Mouse (Mus musculus): ENCODE results near the gene Emc7.
"Not testable (repeated sequence)": the region's sequence is repeated elsewhere in the genome, so short reads cannot be mapped to it uniquely, and the experiment has no call there.

Emc7 gene

GRCm38 (mm10) chr2:112454862-112455564 lies at the start of gene Emc7:
TSS of gene Emc7 (plus strand) at chr2:112454997.
- peak; percentile 83 for DNase-seq (ENCODE audit: extremely low read depth, low read depth)

GRCm38 (mm10) chr2:112407030-112407429 lies 47.8 kb upstream of the Emc7 start:
- DNase-seq (ENCODE audit: extremely low read depth, low read depth) = no peak

GRCm38 (mm10) chr2:112425308-112425707 lies 29.5 kb upstream of the Emc7 start:
- no peak for DNase-seq (ENCODE audit: extremely low read depth, low read depth)

- DNase-seq (ENCODE audit: extremely low read depth, low read depth) = not testable (repeated sequence)
Observed at GRCm38 (mm10) chr2:112428534-112428933, 26.3 kb upstream of the Emc7 start.

- DNase-seq (ENCODE audit: extremely low read depth, low read depth) = no peak
Observed at GRCm38 (mm10) chr2:112429665-112430064, 25.1 kb upstream of the Emc7 start.

- DNase-seq (ENCODE audit: extremely low read depth, low read depth) = no peak
Observed at GRCm38 (mm10) chr2:112430403-112430802, 24.4 kb upstream of the Emc7 start.

- DNase-seq (ENCODE audit: extremely low read depth, low read depth) = no peak
Observed at GRCm38 (mm10) chr2:112432523-112432922, 22.3 kb upstream of the Emc7 start.

GRCm38 (mm10) chr2:112433359-112433758 lies 21.4 kb upstream of the Emc7 start:
- DNase-seq (ENCODE audit: extremely low read depth, low read depth) = peak; percentile 36

- no peak for DNase-seq (ENCODE audit: extremely low read depth, low read depth)
Observed at GRCm38 (mm10) chr2:112436292-112436691, 18.5 kb upstream of the Emc7 start.

GRCm38 (mm10) chr2:112437589-112437988 lies 17.2 kb upstream of the Emc7 start:
- no peak for DNase-seq (ENCODE audit: extremely low read depth, low read depth)

GRCm38 (mm10) chr2:112443491-112443890 lies 11.3 kb upstream of the Emc7 start:
- DNase-seq (ENCODE audit: extremely low read depth, low read depth) = no peak

- no peak for DNase-seq (ENCODE audit: extremely low read depth, low read depth)
Observed at GRCm38 (mm10) chr2:112445511-112445910, 9.3 kb upstream of the Emc7 start.

GRCm38 (mm10) chr2:112448046-112448445 lies 6.8 kb upstream of the Emc7 start:
- not testable (repeated sequence) for DNase-seq (ENCODE audit: extremely low read depth, low read depth)

GRCm38 (mm10) chr2:112448510-112449059 lies 6.2 kb upstream of the Emc7 start:
- no peak for DNase-seq (ENCODE audit: extremely low read depth, low read depth)

- no peak for DNase-seq (ENCODE audit: extremely low read depth, low read depth)
Observed at GRCm38 (mm10) chr2:112449597-112450296, 5.0 kb upstream of the Emc7 start.

- not testable (repeated sequence) for DNase-seq (ENCODE audit: extremely low read depth, low read depth)
Observed at GRCm38 (mm10) chr2:112452513-112452912, 2.3 kb upstream of the Emc7 start.

GRCm38 (mm10) chr2:112454125-112454861 lies 504 bp upstream of the Emc7 start:
- DNase-seq (ENCODE audit: extremely low read depth, low read depth) = no peak

GRCm38 (mm10) chr2:112460557-112460956 lies 5.8 kb downstream of the Emc7 start:
- DNase-seq (ENCODE audit: extremely low read depth, low read depth) = no peak

- DNase-seq (ENCODE audit: extremely low read depth, low read depth) = no peak
Observed at GRCm38 (mm10) chr2:112469542-112469941, 14.7 kb downstream of the Emc7 start.

- DNase-seq (ENCODE audit: extremely low read depth, low read depth) = no peak
Observed at GRCm38 (mm10) chr2:112470961-112471381, 16.2 kb downstream of the Emc7 start.

GRCm38 (mm10) chr2:112472076-112472475 lies 17.3 kb downstream of the Emc7 start:
- DNase-seq (ENCODE audit: extremely low read depth, low read depth) = no peak

Measured in MEL-GATA-1-ER (cell line).